Mouse (Mus musculus): ENCODE measurements around the gene Cyp3a41a. TPM values are rescaled to one million over a fixed set of nuclear protein-coding genes. Genes with fewer than 3 reads are reported as not detected.

Cyp3a41a gene
- polyA plus RNA-seq (2012; rRNA removed; ENCODE audit: low replicate concordance): not detected in 2 replicates

GRCm38 (mm10) chr5:145720036-145720435 lies at the start of gene Cyp3a41a:
Cyp3a41a (minus strand) TSS chr5:145720136.

Other genes with a start within 250 kb of the Cyp3a41a start
- not detected in 2 replicates for gene Cyp3a41b, start 135.4 kb downstream of the Cyp3a41a start, polyA plus RNA-seq (2012; rRNA removed; ENCODE audit: low replicate concordance)
- not detected in 2 replicates for gene Cyp3a44, start 85.7 kb upstream of the Cyp3a41a start, polyA plus RNA-seq (2012; rRNA removed; ENCODE audit: low replicate concordance)
- gene Cyp3a11, start 159.8 kb upstream of the Cyp3a41a start, polyA plus RNA-seq (2012; rRNA removed; ENCODE audit: low replicate concordance): 1.8 TPM in 1 of 2 replicates, not detected in the other